Mouse (Mus musculus) liver, adult (tissue): Measurements from ENCODE around the gene Akt1s1.

Source experiments
- GATA4 ChIP-seq: IDR thresholded peaks from 2 replicates; pipeline ENCODE4 v1.6.1; 2014; ENCODE audit warnings: mild to moderate bottlenecking, low read length; ENCODE audit not compliant: insufficient replicate concordance

Akt1s1 gene

GRCm38 (mm10) chr7:44819391-44819790 lies 29.4 kb upstream of the Akt1s1 start:
- TF ChIP-seq GATA4: no peak

DNA sequence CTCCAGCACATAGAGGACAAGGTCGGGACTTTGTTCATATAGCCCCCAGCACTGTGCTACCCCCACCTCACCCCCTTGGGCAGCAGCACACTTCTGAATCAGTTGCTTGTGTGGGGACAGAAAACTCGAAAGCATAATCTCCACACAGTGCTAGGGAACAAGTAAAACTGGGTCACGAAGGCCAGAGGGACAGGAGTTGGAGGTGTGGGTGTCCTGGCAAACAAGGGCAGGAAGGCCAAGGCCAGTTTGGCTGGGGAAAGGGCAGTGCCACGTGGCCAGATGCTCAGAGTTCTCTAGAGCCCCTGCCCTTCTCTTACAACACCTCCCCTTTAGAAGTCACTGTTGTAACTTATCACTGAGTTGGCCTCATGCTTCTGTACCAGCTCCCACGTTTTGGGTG lies 28.9 kb upstream of the Akt1s1 start:
- TF ChIP-seq GATA4: peak; percentile 27; the same call in 1 of the 2 replicates

- TF ChIP-seq GATA4: no peak
Measured at GRCm38 (mm10) chr7:44820525-44820924, 28.3 kb upstream of the Akt1s1 start.

- TF ChIP-seq GATA4: no peak
Measured at GRCm38 (mm10) chr7:44821666-44822448, 26.9 kb upstream of the Akt1s1 start.

DNA sequence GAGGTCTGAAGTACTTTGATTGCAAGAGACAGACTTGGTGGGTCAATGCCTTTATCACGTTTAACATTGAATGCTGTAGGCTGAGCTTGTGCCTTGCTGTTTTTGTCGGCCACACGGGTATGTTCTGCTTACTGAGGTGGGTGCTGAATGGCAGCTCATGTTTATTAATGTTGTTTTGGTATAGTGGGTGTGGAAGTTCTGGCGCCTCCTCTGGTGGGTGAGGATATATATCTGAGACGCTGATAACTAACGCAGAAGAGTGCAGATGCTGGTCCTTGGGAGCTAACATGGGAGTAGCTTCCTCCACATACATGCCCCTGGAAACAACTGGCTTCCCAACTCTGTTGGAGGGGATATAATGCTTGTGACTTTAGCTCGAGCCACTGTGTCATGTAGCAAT lies 25.4 kb upstream of the Akt1s1 start:
- no peak for TF ChIP-seq GATA4

DNA sequence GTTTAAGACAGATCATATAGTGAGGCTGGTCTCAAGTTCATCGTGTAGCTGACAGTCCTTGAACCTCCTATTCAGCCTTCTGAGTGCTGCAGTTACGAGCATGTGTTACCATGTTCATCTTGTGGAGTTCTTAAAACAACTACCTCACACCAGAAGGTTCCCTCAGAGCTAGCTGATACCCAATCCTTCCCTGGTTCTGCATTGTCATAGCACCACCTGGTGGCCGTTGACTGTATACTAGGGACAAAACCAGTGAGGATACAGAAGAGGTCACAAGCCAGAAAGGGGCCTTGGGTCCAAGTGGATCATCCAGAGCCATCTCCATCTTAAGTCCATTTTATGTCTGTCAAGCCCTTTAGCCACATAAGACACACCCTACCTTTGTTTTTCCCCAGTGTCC lies 23.9 kb upstream of the Akt1s1 start:
- TF ChIP-seq GATA4: no peak

DNA sequence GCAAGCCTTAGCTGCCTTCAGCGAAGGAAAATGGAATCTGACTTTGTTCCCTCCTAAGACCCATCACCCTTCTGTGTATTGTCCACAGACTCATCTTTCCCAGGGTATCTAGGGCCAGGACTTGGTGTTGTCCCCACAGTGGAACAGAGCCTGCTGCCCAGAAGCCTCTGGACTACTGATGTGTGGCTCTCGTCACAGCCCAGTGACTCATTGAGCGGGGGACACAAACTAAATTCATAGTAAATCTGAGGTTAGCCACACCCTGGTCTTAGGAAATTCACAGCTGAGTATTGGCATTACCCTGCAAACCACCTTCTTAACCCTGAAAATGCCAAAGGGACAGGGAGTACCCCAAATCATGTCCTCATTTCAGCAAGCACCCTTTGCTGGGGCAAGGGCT lies 22.0 kb upstream of the Akt1s1 start:
- TF ChIP-seq GATA4: no peak

DNA sequence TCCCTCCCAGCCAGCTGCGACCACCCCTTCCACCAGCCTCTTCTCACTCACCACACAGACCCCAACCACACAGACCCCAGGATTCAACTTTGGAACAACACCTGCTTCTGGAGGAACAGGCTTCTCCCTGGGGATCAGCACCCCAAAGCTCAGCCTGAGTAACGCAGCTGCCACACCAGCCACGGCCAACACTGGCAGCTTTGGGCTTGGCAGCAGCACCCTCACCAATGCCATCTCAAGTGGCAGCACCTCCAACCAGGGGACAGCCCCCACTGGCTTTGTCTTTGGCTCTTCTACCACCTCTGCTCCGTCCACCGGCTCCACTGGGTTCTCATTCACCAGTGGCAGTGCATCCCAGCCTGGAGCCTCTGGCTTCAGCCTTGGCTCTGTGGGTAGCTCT lies 20.1 kb upstream of the Akt1s1 start:
- no peak for TF ChIP-seq GATA4

DNA sequence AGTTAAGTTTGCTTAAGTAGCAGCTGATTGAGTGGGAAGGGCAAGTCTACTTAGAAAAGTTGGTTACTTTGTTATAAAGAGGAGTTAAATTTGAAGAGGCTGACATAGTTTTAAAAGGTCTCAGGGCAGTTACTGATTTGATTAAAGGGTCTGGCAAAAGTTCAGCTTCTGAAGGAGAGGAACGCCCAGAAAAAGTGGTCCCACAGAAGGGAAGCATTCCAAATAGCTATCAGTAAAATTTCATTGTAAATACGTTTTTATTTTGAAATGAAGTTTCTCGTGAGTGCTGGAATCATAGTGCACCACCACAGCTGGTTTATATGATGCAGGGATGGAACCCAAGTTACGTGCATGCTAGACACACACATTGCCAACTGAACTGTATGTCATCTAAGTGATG lies 16.0 kb upstream of the Akt1s1 start:
- TF ChIP-seq GATA4: no peak

GRCm38 (mm10) chr7:44835373-44836015 lies 13.3 kb upstream of the Akt1s1 start:
- no peak for TF ChIP-seq GATA4

GRCm38 (mm10) chr7:44836016-44836404 lies 12.8 kb upstream of the Akt1s1 start:
- TF ChIP-seq GATA4: no peak

GRCm38 (mm10) chr7:44836423-44837053 lies 12.3 kb upstream of the Akt1s1 start:
- no peak for TF ChIP-seq GATA4

DNA sequence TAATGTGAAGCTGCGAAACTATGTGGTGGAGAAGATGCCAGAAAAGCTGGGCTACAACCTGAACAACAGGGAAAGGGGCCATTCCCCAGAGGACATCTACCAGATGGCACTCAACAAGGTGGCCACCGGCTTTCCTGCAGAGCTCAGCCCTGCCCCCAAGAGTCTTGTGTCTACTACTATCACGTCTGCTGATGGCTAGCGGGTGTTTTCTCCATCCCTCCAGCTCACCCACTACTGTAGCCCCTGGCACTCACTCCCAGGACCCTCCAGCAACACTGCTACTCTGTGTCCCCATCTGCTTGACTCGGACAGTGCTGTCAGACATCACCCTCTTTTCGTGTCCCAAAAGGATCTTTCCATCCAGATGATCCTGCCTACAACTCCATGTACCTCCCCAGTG lies 10.7 kb upstream of the Akt1s1 start:
- TF ChIP-seq GATA4: no peak

- no peak for TF ChIP-seq GATA4
Measured at GRCm38 (mm10) chr7:44839171-44839490, 9.7 kb upstream of the Akt1s1 start.

DNA sequence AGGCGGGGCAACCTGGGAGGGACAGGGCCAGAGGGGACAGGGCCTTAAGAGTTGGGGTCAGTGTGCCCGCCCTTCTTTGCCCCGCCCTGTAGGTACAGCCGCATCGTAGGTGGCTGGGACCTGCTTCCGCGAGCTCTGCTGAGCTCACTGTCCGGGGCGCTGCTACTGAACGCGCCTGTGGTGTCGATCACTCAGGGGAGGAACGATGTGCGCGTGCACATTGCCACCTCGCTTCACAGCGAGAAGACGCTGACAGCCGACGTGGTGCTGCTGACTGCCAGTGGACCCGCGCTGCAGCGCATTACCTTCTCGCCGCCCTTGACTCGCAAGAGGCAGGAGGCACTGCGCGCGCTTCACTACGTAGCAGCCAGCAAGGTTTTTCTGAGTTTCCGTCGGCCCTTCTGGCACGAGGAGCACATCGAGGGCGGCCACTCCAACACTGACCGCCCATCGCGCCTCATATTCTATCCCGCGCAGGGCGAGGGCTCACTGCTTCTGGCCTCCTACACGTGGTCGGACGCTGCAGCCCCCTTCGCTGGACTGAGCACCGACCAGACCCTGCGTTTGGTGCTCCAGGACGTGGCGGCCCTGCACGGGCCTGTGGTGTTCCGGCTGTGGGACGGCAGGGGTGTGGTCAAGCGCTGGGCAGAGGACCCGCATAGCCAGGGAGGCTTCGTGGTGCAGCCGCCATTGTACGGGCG lies 9.2 kb upstream of the Akt1s1 start:
- no peak for TF ChIP-seq GATA4

DNA sequence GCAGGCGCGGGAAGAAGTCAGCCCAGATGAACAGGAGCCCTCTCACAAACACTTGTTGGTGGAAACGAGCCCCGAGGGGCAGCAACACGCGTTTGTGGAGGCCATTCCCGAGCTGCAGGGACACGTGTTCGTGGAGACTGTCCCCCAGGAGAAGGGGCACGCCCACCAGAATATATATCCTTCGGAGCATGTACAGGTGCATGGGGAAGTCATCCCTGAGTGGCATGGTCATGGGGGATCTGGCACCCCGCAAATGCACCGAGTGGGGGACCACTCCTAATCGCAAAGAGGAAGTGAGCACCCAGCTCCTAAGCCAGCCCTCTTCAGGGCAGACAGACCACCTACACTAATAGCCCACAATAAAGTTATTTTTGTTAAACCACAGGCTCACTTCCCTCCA lies 8.4 kb upstream of the Akt1s1 start:
- no peak for TF ChIP-seq GATA4
